Mouse (Mus musculus): ENCODE measurements around the gene Plac9a. TPM values are rescaled to one million over a fixed set of nuclear protein-coding genes. Genes with fewer than 3 reads are reported as not detected.

The Plac9a gene
- total and polyA plus RNA-seq, 2 experiments from 2014 or later: 0.31 TPM; not detected in 1

GRCm38 (mm10) chr14:25866384-25866783 lies 36.5 kb downstream of the Plac9a start:
- no peak overlapping the region for H3K9ac ChIP-seq (replicated peaks; ENCODE audit: low read depth, low read length)
- WGBS: 69% methylated on average over 6 of the region's 6 CpGs
- H3K4me1 ChIP-seq (ENCODE audit: control insufficient read depth, insufficient read depth): peaks cover 34% of the 10 kb centered on the region
- no peaks in the 10 kb centered on the region for H3K36me3 ChIP-seq (replicated peaks; ENCODE audit: control insufficient read depth, insufficient read depth, low read length)
- ATAC-seq (ENCODE audit: insufficient read depth, low read depth): no peak
- 0 out of 2 replicates have a peak overlapping the region, but pooled peaks have one; percentile 4 for H3K27ac ChIP-seq (ENCODE audit: low read depth)
- no peak overlapping the region for H3K4me3 ChIP-seq (ENCODE audit: low read depth, low read length)
- H3K9me3 ChIP-seq (replicated peaks; ENCODE audit: control insufficient read depth, low read length): no peaks in the 10 kb centered on the region
- H3K4me2 ChIP-seq (ENCODE audit: low read depth, low read length): no peak overlapping the region
- DNase-seq (ENCODE audit: low spot score): no peak
- no peaks in the 10 kb centered on the region for H3K27me3 ChIP-seq (ENCODE audit: control insufficient read depth, insufficient read depth, low read length)
- TF ChIP-seq CTCF (IDR thresholded peaks at IDR 0.05; ENCODE audit: low read depth) (no peak), EP300 (IDR thresholded peaks at IDR 0.05; ENCODE audit: low read depth) (no peak)

GRCm38 (mm10) chr14:25865251-25865650 lies 37.6 kb downstream of the Plac9a start:
- Histone ChIP-seq H3K4me3 (ENCODE audit: low read depth, low read length) (no peak overlapping the region), H3K9me3 (replicated peaks; ENCODE audit: control insufficient read depth, low read length) (no peaks in the 10 kb centered on the region), H3K4me1 (ENCODE audit: control insufficient read depth, insufficient read depth) (peaks cover 34% of the 10 kb centered on the region), H3K27me3 (ENCODE audit: control insufficient read depth, insufficient read depth, low read length) (no peaks in the 10 kb centered on the region), H3K36me3 (replicated peaks; ENCODE audit: control insufficient read depth, insufficient read depth, low read length) (no peaks in the 10 kb centered on the region), H3K27ac (ENCODE audit: low read depth) (no peak overlapping the region), H3K9ac (replicated peaks; ENCODE audit: low read depth, low read length) (no peak overlapping the region), H3K4me2 (ENCODE audit: low read depth, low read length) (no peak overlapping the region)
- TF ChIP-seq EP300 (IDR thresholded peaks at IDR 0.05; ENCODE audit: low read depth) (no peak), CTCF (IDR thresholded peaks at IDR 0.05; ENCODE audit: low read depth) (no peak)
- ATAC-seq (ENCODE audit: insufficient read depth, low read depth) (no peak), DNase-seq (ENCODE audit: low spot score) (no peak)
- 61% methylated on average over 5 of the region's 5 CpGs for WGBS

- H3K4me3 ChIP-seq (ENCODE audit: low read depth, low read length): no peak overlapping the region
- H3K4me1 ChIP-seq (ENCODE audit: control insufficient read depth, insufficient read depth): peaks cover 18% of the 10 kb centered on the region
- no peak for ATAC-seq (ENCODE audit: insufficient read depth, low read depth)
- no peaks in the 10 kb centered on the region for H3K27me3 ChIP-seq (ENCODE audit: control insufficient read depth, insufficient read depth, low read length)
- DNase-seq (ENCODE audit: low spot score): no peak
- H3K9me3 ChIP-seq (replicated peaks; ENCODE audit: control insufficient read depth, low read length): no peaks in the 10 kb centered on the region
- TF ChIP-seq EP300 (IDR thresholded peaks at IDR 0.05; ENCODE audit: low read depth) (no peak), CTCF (IDR thresholded peaks at IDR 0.05; ENCODE audit: low read depth) (no peak)
- WGBS: 75% methylated on average over 2 of the region's 2 CpGs
- H3K4me2 ChIP-seq (ENCODE audit: low read depth, low read length): no peak overlapping the region
- H3K27ac ChIP-seq (ENCODE audit: low read depth): no peak overlapping the region
- no peaks in the 10 kb centered on the region for H3K36me3 ChIP-seq (replicated peaks; ENCODE audit: control insufficient read depth, insufficient read depth, low read length)
- no peak overlapping the region for H3K9ac ChIP-seq (replicated peaks; ENCODE audit: low read depth, low read length)
These were observed 39.2 kb downstream of the Plac9a start for GRCm38 (mm10) chr14:25863721-25864120.

- TF ChIP-seq CTCF (IDR thresholded peaks at IDR 0.05; ENCODE audit: low read depth) (no peak), EP300 (IDR thresholded peaks at IDR 0.05; ENCODE audit: low read depth) (no peak)
- H3K27ac ChIP-seq (ENCODE audit: low read depth): no peak overlapping the region
These were observed 40.9 kb downstream of the Plac9a start for GRCm38 (mm10) chr14:25861771-25862530.

GRCm38 (mm10) chr14:25857940-25858339 lies 45.0 kb downstream of the Plac9a start:
- Histone ChIP-seq H3K4me2 (ENCODE audit: low read depth, low read length) (no peak overlapping the region), H3K36me3 (replicated peaks; ENCODE audit: control insufficient read depth, insufficient read depth, low read length) (no peaks in the 10 kb centered on the region), H3K27me3 (ENCODE audit: control insufficient read depth, insufficient read depth, low read length) (no peaks in the 10 kb centered on the region), H3K4me1 (ENCODE audit: control insufficient read depth, insufficient read depth) (peaks cover 34% of the 10 kb centered on the region), H3K9me3 (replicated peaks; ENCODE audit: control insufficient read depth, low read length) (no peaks in the 10 kb centered on the region), H3K4me3 (ENCODE audit: low read depth, low read length) (no peak overlapping the region), H3K27ac (ENCODE audit: low read depth) (peak overlapping the region; percentile 34; the same call in 1 of the 2 replicates), H3K9ac (replicated peaks; ENCODE audit: low read depth, low read length) (no peak overlapping the region)
- ATAC-seq (ENCODE audit: insufficient read depth, low read depth): no peak
- no peak for TF ChIP-seq EP300 (IDR thresholded peaks at IDR 0.05; ENCODE audit: low read depth)
- no peak for TF ChIP-seq CTCF (IDR thresholded peaks at IDR 0.05; ENCODE audit: low read depth)
- 72% methylated on average over 8 of the region's 8 CpGs for WGBS
- DNase-seq (ENCODE audit: low spot score): no peak

More at GRCm38 (mm10) chr14:25861771-25862530, 40.9 kb downstream of the Plac9a start:
- 88% methylated on average over 13 of the region's 13 CpGs for WGBS
- no peak overlapping the region for H3K4me3 ChIP-seq (ENCODE audit: low read depth, low read length)
- DNase-seq (ENCODE audit: low spot score): no peak
- H3K4me1 ChIP-seq (ENCODE audit: control insufficient read depth, insufficient read depth): peaks cover 27% of the 10 kb centered on the region
- no peaks in the 10 kb centered on the region for H3K27me3 ChIP-seq (ENCODE audit: control insufficient read depth, insufficient read depth, low read length)
- H3K36me3 ChIP-seq (replicated peaks; ENCODE audit: control insufficient read depth, insufficient read depth, low read length): no peaks in the 10 kb centered on the region
- H3K9me3 ChIP-seq (replicated peaks; ENCODE audit: control insufficient read depth, low read length): no peaks in the 10 kb centered on the region
- no peak overlapping the region for H3K4me2 ChIP-seq (ENCODE audit: low read depth, low read length)
- H3K9ac ChIP-seq (replicated peaks; ENCODE audit: low read depth, low read length): no peak overlapping the region
- ATAC-seq (ENCODE audit: insufficient read depth, low read depth): no peak
